Mouse (Mus musculus) CH12.LX (cell line): Measurements from ENCODE around the gene Tmem115.

Experiments
- CTCF ChIP-seq, 2 experiments: IDR thresholded peaks in 1 of 2; conservative IDR thresholded peaks in 1 of 2; 2 replicates each; pipeline ENCODE4 v1.5.1; 2011 to 2012; ENCODE audit warnings: low read depth in 2 of 2, low read length in 2 of 2, improper control_type of control experiment in 1 of 2, inconsistent platforms in 1 of 2, mild to moderate bottlenecking in 1 of 2, moderate library complexity in 1 of 2
- GABPA ChIP-seq: IDR thresholded peaks from 2 replicates; pipeline ENCODE4 v1.6.1; 2012; ENCODE audit warnings: low read depth, low read length, improper control_type of control experiment, inconsistent platforms; ENCODE audit not compliant: insufficient replicate concordance
- KAT2A ChIP-seq: IDR thresholded peaks from 2 replicates; pipeline ENCODE4 v1.6.1; 2012; ENCODE audit warnings: low read length, improper control_type of control experiment, inconsistent platforms; ENCODE audit not compliant: insufficient replicate concordance
- MAFK ChIP-seq: IDR thresholded peaks from 2 replicates; pipeline ENCODE4 v1.6.1; 2011; ENCODE audit warnings: low read length, improper control_type of control experiment; ENCODE audit not compliant: insufficient replicate concordance
- POLR2A ChIP-seq: IDR thresholded peaks from 2 replicates; pipeline ENCODE4 v1.6.1; 2011; ENCODE audit warnings: low read depth, mild to moderate bottlenecking, improper control_type of control experiment, low read length
- RAD21 ChIP-seq: IDR thresholded peaks from 2 replicates; pipeline ENCODE4 v1.6.1; 2011; ENCODE audit warnings: low read depth, mild to moderate bottlenecking, low read length, improper control_type of control experiment, moderate library complexity
- TBP ChIP-seq: conservative IDR thresholded peaks from 2 replicates; pipeline ENCODE4 v1.6.1; 2011; ENCODE audit warnings: low read depth, low read length, improper control_type of control experiment
- UBTF ChIP-seq: IDR thresholded peaks from 2 replicates; pipeline ENCODE4 v1.6.1; 2012; ENCODE audit warnings: low read depth, mild to moderate bottlenecking, inconsistent platforms, low read length, improper control_type of control experiment, moderate library complexity
- USF1 ChIP-seq: IDR thresholded peaks from 2 replicates; pipeline ENCODE4 v1.6.1; 2014; ENCODE audit warnings: low read depth, mild to moderate bottlenecking, inconsistent platforms, low read length, improper control_type of control experiment
- ZMIZ1 ChIP-seq: IDR thresholded peaks from 2 replicates; pipeline ENCODE4 v1.6.1; 2012; ENCODE audit warnings: low read depth, mild to moderate bottlenecking, inconsistent platforms, low read length, improper control_type of control experiment

DNA sequence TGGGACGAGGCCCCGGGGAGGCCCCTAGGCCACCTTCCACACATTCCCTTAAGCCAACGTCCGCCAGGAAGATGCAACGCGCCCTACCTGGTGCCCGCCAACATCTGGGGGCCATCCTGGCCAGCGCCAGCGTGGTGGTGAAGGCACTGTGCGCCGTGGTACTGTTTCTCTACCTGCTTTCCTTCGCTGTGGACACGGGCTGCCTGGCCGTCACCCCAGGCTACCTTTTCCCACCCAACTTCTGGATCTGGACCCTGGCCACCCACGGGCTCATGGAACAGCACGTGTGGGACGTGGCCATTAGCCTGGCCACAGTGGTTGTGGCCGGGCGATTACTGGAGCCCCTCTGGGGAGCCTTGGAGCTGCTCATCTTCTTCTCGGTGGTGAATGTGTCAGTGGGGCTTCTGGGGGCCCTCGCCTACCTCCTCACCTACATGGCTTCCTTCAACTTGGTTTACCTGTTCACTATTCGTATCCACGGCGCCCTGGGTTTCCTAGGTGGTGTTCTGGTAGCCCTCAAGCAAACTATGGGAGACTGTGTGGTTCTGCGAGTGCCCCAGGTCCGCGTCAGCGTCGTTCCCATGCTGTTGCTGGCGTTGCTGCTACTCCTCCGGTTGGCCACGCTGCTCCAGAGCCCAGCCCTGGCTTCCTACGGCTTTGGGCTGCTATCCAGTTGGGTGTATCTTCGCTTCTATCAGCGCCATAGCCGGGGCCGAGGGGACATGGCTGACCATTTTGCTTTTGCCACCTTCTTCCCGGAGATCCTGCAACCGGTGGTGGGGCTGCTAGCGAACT, 860 bp downstream of the Tmem115 start:
- TF ChIP-seq KAT2A (no peak), TBP (no peak), USF1 (no peak), MAFK (no peak), CTCF (conservative IDR thresholded peaks at IDR 0.05 in 1 of 2, IDR thresholded peaks at IDR 0.05 in 1 of 2; ENCODE audit: low read depth in 2 of 2, low read length in 2 of 2) (no peak), ZMIZ1 (no peak), UBTF (no peak; the same call in 1 of the 2 replicates), POLR2A (no peak), GABPA (no peak), RAD21 (no peak)
